Mouse (Mus musculus): ENCODE measurements around the gene Chn1. TPM values are rescaled to one million over a fixed set of nuclear protein-coding genes. Genes with fewer than 3 reads are reported as not detected.

The Chn1 gene
- polyA plus RNA-seq, 1 experiment from 2014 or later = 7.6 TPM

GRCm38 (mm10) chr2:73660566-73661134 is 114.5 kb downstream of the Chn1 start:
- no peaks in the 10 kb centered on the region for H3K27me3 ChIP-seq (replicated peaks; ENCODE audit: control insufficient read depth, insufficient read depth, low read length)
- no peaks in the 10 kb centered on the region for H3K36me3 ChIP-seq (ENCODE audit: control insufficient read depth, insufficient read depth, low read length)
- no peak overlapping the region for H3K4me3 ChIP-seq (ENCODE audit: low read depth, low read length)
- 88% methylated on average over 11 of the region's 11 CpGs for WGBS
- DNase-seq (ENCODE audit: low spot score) = no peak
- no peak overlapping the region for H3K27ac ChIP-seq (ENCODE audit: low read depth, low read length)
- no peak overlapping the region for H3K9ac ChIP-seq (ENCODE audit: low read depth, low read length)
- no peaks in the 10 kb centered on the region for H3K9me3 ChIP-seq (ENCODE audit: control insufficient read depth, low read length)
- no peak for ATAC-seq (replicated peaks; ENCODE audit: low FRiP score)
- peak overlapping the region; percentile 37; the same call in 1 of the 2 replicates for H3K4me2 ChIP-seq
- H3K4me1 ChIP-seq (replicated peaks; ENCODE audit: control insufficient read depth, insufficient read depth, low read length) = no peaks in the 10 kb centered on the region

- peak overlapping the region; percentile 37 for H3K4me2 ChIP-seq
- no peak overlapping the region for H3K4me3 ChIP-seq (ENCODE audit: low read depth, low read length)
- H3K4me1 ChIP-seq (replicated peaks; ENCODE audit: control insufficient read depth, insufficient read depth, low read length) = no peaks in the 10 kb centered on the region
- H3K9ac ChIP-seq (ENCODE audit: low read depth, low read length) = no peak overlapping the region
- H3K9me3 ChIP-seq (ENCODE audit: control insufficient read depth, low read length) = no peaks in the 10 kb centered on the region
- ATAC-seq (replicated peaks; ENCODE audit: low FRiP score) (no peak), DNase-seq (ENCODE audit: low spot score) (no peak)
- H3K36me3 ChIP-seq (ENCODE audit: control insufficient read depth, insufficient read depth, low read length) = no peaks in the 10 kb centered on the region
- no peak overlapping the region for H3K27ac ChIP-seq (ENCODE audit: low read depth, low read length)
- no peaks in the 10 kb centered on the region for H3K27me3 ChIP-seq (replicated peaks; ENCODE audit: control insufficient read depth, insufficient read depth, low read length)
- WGBS = 53% methylated on average over 18 of the region's 18 CpGs
These were observed 115.2 kb downstream of the Chn1 start for GRCm38 (mm10) chr2:73659726-73660565.

GRCm38 (mm10) chr2:73659041-73659440 is 116.1 kb downstream of the Chn1 start:
- H3K4me2 ChIP-seq = no peak overlapping the region
- no peak for ATAC-seq (replicated peaks; ENCODE audit: low FRiP score)
- H3K27me3 ChIP-seq (replicated peaks; ENCODE audit: control insufficient read depth, insufficient read depth, low read length) = no peaks in the 10 kb centered on the region
- H3K9me3 ChIP-seq (ENCODE audit: control insufficient read depth, low read length) = no peaks in the 10 kb centered on the region
- WGBS = 66% methylated on average over 8 of the region's 8 CpGs
- no peak overlapping the region for H3K9ac ChIP-seq (ENCODE audit: low read depth, low read length)
- H3K27ac ChIP-seq (ENCODE audit: low read depth, low read length) = no peak overlapping the region
- no peaks in the 10 kb centered on the region for H3K4me1 ChIP-seq (replicated peaks; ENCODE audit: control insufficient read depth, insufficient read depth, low read length)
- no peak for DNase-seq (ENCODE audit: low spot score)
- H3K36me3 ChIP-seq (ENCODE audit: control insufficient read depth, insufficient read depth, low read length) = no peaks in the 10 kb centered on the region
- no peak overlapping the region for H3K4me3 ChIP-seq (ENCODE audit: low read depth, low read length)

GRCm38 (mm10) chr2:73657961-73658360 is 117.2 kb downstream of the Chn1 start:
- Histone ChIP-seq H3K27ac (ENCODE audit: low read depth, low read length) (no peak overlapping the region), H3K9ac (ENCODE audit: low read depth, low read length) (no peak overlapping the region), H3K4me3 (ENCODE audit: low read depth, low read length) (no peak overlapping the region), H3K27me3 (replicated peaks; ENCODE audit: control insufficient read depth, insufficient read depth, low read length) (no peaks in the 10 kb centered on the region), H3K36me3 (ENCODE audit: control insufficient read depth, insufficient read depth, low read length) (no peaks in the 10 kb centered on the region), H3K4me2 (no peak overlapping the region), H3K9me3 (ENCODE audit: control insufficient read depth, low read length) (no peaks in the 10 kb centered on the region), H3K4me1 (replicated peaks; ENCODE audit: control insufficient read depth, insufficient read depth, low read length) (no peaks in the 10 kb centered on the region)
- DNase-seq (ENCODE audit: low spot score) (no peak), ATAC-seq (replicated peaks; ENCODE audit: low FRiP score) (no peak)
- 88% methylated on average over 3 of the region's 3 CpGs for WGBS

- 71% methylated on average over 7 of the region's 7 CpGs for WGBS
- Histone ChIP-seq H3K27me3 (replicated peaks; ENCODE audit: control insufficient read depth, insufficient read depth, low read length) (no peaks in the 10 kb centered on the region), H3K36me3 (ENCODE audit: control insufficient read depth, insufficient read depth, low read length) (no peaks in the 10 kb centered on the region), H3K9me3 (ENCODE audit: control insufficient read depth, low read length) (no peaks in the 10 kb centered on the region), H3K4me1 (replicated peaks; ENCODE audit: control insufficient read depth, insufficient read depth, low read length) (no peaks in the 10 kb centered on the region), H3K9ac (ENCODE audit: low read depth, low read length) (no peak overlapping the region), H3K4me3 (ENCODE audit: low read depth, low read length) (no peak overlapping the region), H3K27ac (ENCODE audit: low read depth, low read length) (no peak overlapping the region), H3K4me2 (no peak overlapping the region)
- ATAC-seq (replicated peaks; ENCODE audit: low FRiP score) (no peak), DNase-seq (ENCODE audit: low spot score) (no peak)
These were observed 118.0 kb downstream of the Chn1 start for GRCm38 (mm10) chr2:73657151-73657550.

GRCm38 (mm10) chr2:73655663-73656062 is 119.5 kb downstream of the Chn1 start:
- H3K9me3 ChIP-seq (ENCODE audit: control insufficient read depth, low read length) = no peaks in the 10 kb centered on the region
- no peak overlapping the region for H3K4me2 ChIP-seq
- H3K27me3 ChIP-seq (replicated peaks; ENCODE audit: control insufficient read depth, insufficient read depth, low read length) = no peaks in the 10 kb centered on the region
- no peak overlapping the region for H3K9ac ChIP-seq (ENCODE audit: low read depth, low read length)
- H3K4me3 ChIP-seq (ENCODE audit: low read depth, low read length) = no peak overlapping the region
- H3K27ac ChIP-seq (ENCODE audit: low read depth, low read length) = no peak overlapping the region
- no peaks in the 10 kb centered on the region for H3K4me1 ChIP-seq (replicated peaks; ENCODE audit: control insufficient read depth, insufficient read depth, low read length)
- 77% methylated on average over 4 of the region's 4 CpGs for WGBS
- ATAC-seq (replicated peaks; ENCODE audit: low FRiP score) (no peak), DNase-seq (ENCODE audit: low spot score) (no peak)
- no peaks in the 10 kb centered on the region for H3K36me3 ChIP-seq (ENCODE audit: control insufficient read depth, insufficient read depth, low read length)

- ATAC-seq (replicated peaks; ENCODE audit: low FRiP score) = no peak
These were observed 120.3 kb downstream of the Chn1 start for GRCm38 (mm10) chr2:73654892-73655243.

GRCm38 (mm10) chr2:73654059-73654891 is 120.9 kb downstream of the Chn1 start:
- Histone ChIP-seq H3K27ac (ENCODE audit: low read depth, low read length) (no peak overlapping the region), H3K27me3 (replicated peaks; ENCODE audit: control insufficient read depth, insufficient read depth, low read length) (no peaks in the 10 kb centered on the region), H3K36me3 (ENCODE audit: control insufficient read depth, insufficient read depth, low read length) (no peaks in the 10 kb centered on the region), H3K9ac (ENCODE audit: low read depth, low read length) (no peak overlapping the region), H3K4me2 (no peak overlapping the region), H3K9me3 (ENCODE audit: control insufficient read depth, low read length) (no peaks in the 10 kb centered on the region), H3K4me3 (ENCODE audit: low read depth, low read length) (no peak overlapping the region), H3K4me1 (replicated peaks; ENCODE audit: control insufficient read depth, insufficient read depth, low read length) (no peaks in the 10 kb centered on the region)
- WGBS = 78% methylated on average over 4 of the region's 4 CpGs
- ATAC-seq (replicated peaks; ENCODE audit: low FRiP score) = no peak
- DNase-seq (ENCODE audit: low spot score) = no peak

More at GRCm38 (mm10) chr2:73654892-73655243, 120.3 kb downstream of the Chn1 start:
- Histone ChIP-seq H3K4me1 (replicated peaks; ENCODE audit: control insufficient read depth, insufficient read depth, low read length) (no peaks in the 10 kb centered on the region), H3K27me3 (replicated peaks; ENCODE audit: control insufficient read depth, insufficient read depth, low read length) (no peaks in the 10 kb centered on the region), H3K9me3 (ENCODE audit: control insufficient read depth, low read length) (no peaks in the 10 kb centered on the region), H3K36me3 (ENCODE audit: control insufficient read depth, insufficient read depth, low read length) (no peaks in the 10 kb centered on the region), H3K9ac (ENCODE audit: low read depth, low read length) (no peak overlapping the region), H3K4me2 (no peak overlapping the region), H3K4me3 (ENCODE audit: low read depth, low read length) (no peak overlapping the region), H3K27ac (ENCODE audit: low read depth, low read length) (no peak overlapping the region)
- no peak for DNase-seq (ENCODE audit: low spot score)
- WGBS = 83% methylated on average over 1 of the region's 1 CpGs

All from liver, embryonic 11.5 days (tissue).